Comparison of ENCODE assay signal across 9 mouse cellular contexts in genomic region chr9:96326496-96326923, GRCm38 (mm10). TPM values are rescaled to one million over a fixed set of nuclear protein-coding genes. Genes with fewer than 3 reads are reported as not detected.
DNase-seq lines count a peak whose midpoint lies in the region; ATAC-seq and TF ChIP-seq lines count a peak whose summit lies in the region.
"Had no signal": no experiment of that assay in that cellular context is flagged by ENCODE, and none has a peak within 500 bp of the region (broad histone marks: within the 10 kb centered on the region; RNA-seq: fewer than 3 reads in every experiment).

No protein-coding gene starts in this region.

- 82% methylated on average over 6 of the region's 6 CpGs for whole genome bisulfite sequencing in forebrain, embryonic 12.5 days
- 70% methylated on average over 6 of the region's 6 CpGs for WGBS in forebrain, embryonic 15.5 days
- WGBS in midbrain, embryonic 13.5 days = 77% methylated on average over 6 of the region's 6 CpGs
- 80% methylated on average over 6 of the region's 6 CpGs for WGBS in midbrain, embryonic 10.5 days
- WGBS in heart, postnatal 0 days = 34% methylated on average over 6 of the region's 6 CpGs

- no peak for ATAC-seq in forebrain, embryonic 12.5 days (ENCODE audit: low FRiP score)
- ATAC-seq in forebrain, embryonic 15.5 days (replicated peaks) = no peak
- no peak for ATAC-seq in midbrain, embryonic 13.5 days
- peak; percentile 40 for ATAC-seq in heart, postnatal 0 days (ENCODE audit: insufficient read depth, low read depth)

- no peaks in the 10 kb centered on the region for H3K27me3 ChIP-seq in forebrain, embryonic 12.5 days
- H3K27me3 ChIP-seq in forebrain, embryonic 15.5 days = no peaks in the 10 kb centered on the region
- H3K27me3 ChIP-seq in midbrain, embryonic 13.5 days = no peaks in the 10 kb centered on the region
- H3K27me3 ChIP-seq in midbrain, embryonic 10.5 days (ENCODE audit: low read depth, poor library complexity, severe bottlenecking) = no peaks in the 10 kb centered on the region
- no peaks in the 10 kb centered on the region for H3K27me3 ChIP-seq in heart, postnatal 0 days (ENCODE audit: control insufficient read depth, insufficient read depth, low read length)
- H3K27me3 ChIP-seq: limb, embryonic 15.5 days had no signal

- TF ChIP-seq EP300 in heart, postnatal 0 days (IDR thresholded peaks at IDR 0.05; ENCODE audit: low read depth) = no peak

- no peak for DNase-seq in midbrain, embryonic 10.5 days (ENCODE audit: low spot score)
- DNase-seq in heart, postnatal 0 days (ENCODE audit: low spot score) = peak; percentile 51
- peak; percentile 68 for DNase-seq in ovary, adult 18-20 months (ENCODE audit: low spot score)
- DNase-seq in thymus, postnatal 36 days = no peak
- DNase-seq in right cerebral cortex, postnatal 36 days (ENCODE audit: low spot score in 2 of 2) = no peak

- H3K4me2 ChIP-seq in forebrain, embryonic 12.5 days = no peak overlapping the region
- H3K4me2 ChIP-seq in forebrain, embryonic 15.5 days (replicated peaks) = no peak overlapping the region
- no peak overlapping the region for H3K4me2 ChIP-seq in midbrain, embryonic 13.5 days (replicated peaks)
- H3K4me2 ChIP-seq in heart, postnatal 0 days (ENCODE audit: low read depth, low read length) = no peak overlapping the region
- H3K4me2 ChIP-seq: limb, embryonic 15.5 days had no signal

- peaks cover 8% of the 10 kb centered on the region; the same call in 1 of the 2 replicates for H3K4me1 ChIP-seq in forebrain, embryonic 12.5 days
- no peaks in the 10 kb centered on the region for H3K4me1 ChIP-seq in forebrain, embryonic 15.5 days
- peaks cover 14% of the 10 kb centered on the region for H3K4me1 ChIP-seq in midbrain, embryonic 13.5 days (replicated peaks)
- peaks cover 11% of the 10 kb centered on the region for H3K4me1 ChIP-seq in midbrain, embryonic 10.5 days
- peaks cover 14% of the 10 kb centered on the region; the same call in 1 of the 2 replicates for H3K4me1 ChIP-seq in heart, postnatal 0 days (ENCODE audit: control insufficient read depth, insufficient read depth)

- H3K4me3 ChIP-seq in forebrain, embryonic 12.5 days (replicated peaks) = no peak overlapping the region
- no peak overlapping the region for H3K4me3 ChIP-seq in forebrain, embryonic 15.5 days
- H3K4me3 ChIP-seq in midbrain, embryonic 13.5 days (replicated peaks) = no peak overlapping the region
- H3K4me3 ChIP-seq in midbrain, embryonic 10.5 days = no peak overlapping the region
- H3K4me3 ChIP-seq in heart, postnatal 0 days (ENCODE audit: low read depth, low read length) = no peak overlapping the region
- H3K4me3 ChIP-seq: limb, embryonic 15.5 days had no signal

- TF ChIP-seq CTCF in heart, postnatal 0 days (IDR thresholded peaks at IDR 0.05; ENCODE audit: low read depth) = no peak

- peaks cover 17% of the 10 kb centered on the region; the same call in 1 of the 2 replicates for H3K36me3 ChIP-seq in forebrain, embryonic 12.5 days (replicated peaks)
- H3K36me3 ChIP-seq in forebrain, embryonic 15.5 days = no peaks in the 10 kb centered on the region
- peaks cover 23% of the 10 kb centered on the region; the same call in 1 of the 2 replicates for H3K36me3 ChIP-seq in midbrain, embryonic 13.5 days
- H3K36me3 ChIP-seq in midbrain, embryonic 10.5 days = peaks cover 42% of the 10 kb centered on the region
- peaks cover 12% of the 10 kb centered on the region; the same call in 1 of the 2 replicates for H3K36me3 ChIP-seq in heart, postnatal 0 days (replicated peaks; ENCODE audit: control insufficient read depth, insufficient read depth, low read length)
- H3K36me3 ChIP-seq: limb, embryonic 15.5 days had no signal

- H3K9ac ChIP-seq in forebrain, embryonic 12.5 days = no peak overlapping the region
- H3K9ac ChIP-seq in forebrain, embryonic 15.5 days (replicated peaks) = no peak overlapping the region
- H3K9ac ChIP-seq in midbrain, embryonic 13.5 days (replicated peaks) = no peak overlapping the region
- H3K9ac ChIP-seq in heart, postnatal 0 days (replicated peaks; ENCODE audit: low read depth, low read length) = no peak overlapping the region; the same call in 1 of the 2 replicates
- H3K9ac ChIP-seq: limb, embryonic 15.5 days had no signal

- H3K27ac ChIP-seq in forebrain, embryonic 12.5 days = 0 out of 2 replicates have a peak overlapping the region, but pooled peaks have one; percentile 31
- no peak overlapping the region for H3K27ac ChIP-seq in forebrain, embryonic 15.5 days (replicated peaks)
- 0 out of 2 replicates have a peak overlapping the region, but pooled peaks have one; percentile 8 for H3K27ac ChIP-seq in midbrain, embryonic 13.5 days
- H3K27ac ChIP-seq in midbrain, embryonic 10.5 days (replicated peaks) = no peak overlapping the region; the same call in 1 of the 2 replicates
- no peak overlapping the region for H3K27ac ChIP-seq in heart, postnatal 0 days (ENCODE audit: low read depth)
- H3K27ac ChIP-seq: limb, embryonic 15.5 days had no signal

- H3K9me3 ChIP-seq in forebrain, embryonic 12.5 days = no peaks in the 10 kb centered on the region
- no peaks in the 10 kb centered on the region for H3K9me3 ChIP-seq in forebrain, embryonic 15.5 days
- no peaks in the 10 kb centered on the region for H3K9me3 ChIP-seq in midbrain, embryonic 13.5 days
- no peaks in the 10 kb centered on the region for H3K9me3 ChIP-seq in midbrain, embryonic 10.5 days (replicated peaks)
- H3K9me3 ChIP-seq in heart, postnatal 0 days (replicated peaks; ENCODE audit: control insufficient read depth, low read length) = no peaks in the 10 kb centered on the region
- H3K9me3 ChIP-seq: limb, embryonic 15.5 days had no signal

RNA-seq across cellular contexts. Expression of gene Atp1b3, which starts 37.7 kb away (rescaled TPM):
- polyA plus RNA-seq in forebrain, embryonic 12.5 days (2016; fragmentation: Nextera tagmentation; extraction: Ambion mirVana) = 163 and 164 TPM in 2 replicates
- polyA plus RNA-seq in forebrain, embryonic 15.5 days (2015; fragmentation: Nextera tagmentation; extraction: Ambion mirVana) = 137 and 150 TPM in 2 replicates
- polyA plus RNA-seq in midbrain, embryonic 13.5 days (2015; fragmentation: Nextera tagmentation; extraction: Ambion mirVana) = 168 and 178 TPM in 2 replicates
- 175 and 184 TPM in 2 replicates for polyA plus RNA-seq in midbrain, embryonic 10.5 days (2016; fragmentation: Nextera tagmentation; extraction: Ambion mirVana)
- 46.4 and 52.6 TPM in 2 replicates for total RNA-seq in heart, postnatal 0 days (2014; rRNA removed; ENCODE audit: low replicate concordance)
- polyA plus RNA-seq in heart, postnatal 0 days (2015; fragmentation: Nextera tagmentation; extraction: Ambion mirVana) = 107 and 109 TPM in 2 replicates

Comparison
In these comparisons a context has a peak if more than half of its experiments do, and no peak if none do; other contexts are left out.
1. H3K27ac ChIP-seq: peak in forebrain, embryonic 12.5 days (single experiment) and midbrain, embryonic 13.5 days (single experiment); none in forebrain, embryonic 15.5 days (single experiment), midbrain, embryonic 10.5 days (single experiment) and heart, postnatal 0 days (single experiment).
2. DNase-seq: peak in heart, postnatal 0 days (single experiment) and ovary, adult 18-20 months (single experiment); none in midbrain, embryonic 10.5 days (single experiment), thymus, postnatal 36 days (0 of 2) and right cerebral cortex, postnatal 36 days (0 of 2).